Mouse (Mus musculus): ENCODE data around the gene Entpd7.

DNA sequence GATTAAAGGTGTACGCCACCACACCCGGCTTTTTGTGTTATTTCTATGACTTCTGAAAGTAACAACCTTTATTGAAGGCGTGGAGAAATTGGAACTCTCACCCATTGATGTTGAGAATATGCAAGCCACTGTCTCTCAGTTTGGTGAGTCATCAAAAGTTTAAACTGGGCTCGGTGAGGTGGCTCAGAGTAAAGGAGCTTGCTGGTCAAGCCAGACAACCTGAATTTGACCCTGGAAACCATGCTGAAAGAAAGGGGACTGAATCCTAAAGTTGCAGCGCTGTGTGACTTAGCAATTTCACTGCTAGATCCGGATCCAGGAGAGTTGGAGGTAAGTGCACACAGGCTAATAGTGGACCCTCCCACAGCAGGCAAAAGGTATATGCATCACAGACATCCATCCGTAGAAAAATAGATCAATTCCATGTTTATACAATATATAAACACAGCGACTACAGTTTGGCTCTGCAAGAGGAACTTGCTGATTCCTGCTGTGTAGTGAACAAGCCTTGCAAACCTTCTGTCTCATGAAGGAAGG is 10.9 kb upstream of the Entpd7 start:
- TF ChIP-seq CTCF (conservative IDR thresholded peaks at IDR 0.05; ENCODE audit: insufficient read depth, insufficient read length, low read depth, low read length): no peak
- no peak for TF ChIP-seq POLR2A (IDR thresholded peaks at IDR 0.05; ENCODE audit: low read depth, low read length)
